Mouse (Mus musculus): Measurements from ENCODE around the gene Krtdap. TPM values are rescaled to one million over a fixed set of nuclear protein-coding genes. Genes with fewer than 3 reads are reported as not detected.
A peak's percentile ranks its signal among the peaks of the same experiment; 100 is the strongest.

Gene Krtdap
- polyA plus RNA-seq, 1 experiment from 2014 or later: not detected

DNA sequence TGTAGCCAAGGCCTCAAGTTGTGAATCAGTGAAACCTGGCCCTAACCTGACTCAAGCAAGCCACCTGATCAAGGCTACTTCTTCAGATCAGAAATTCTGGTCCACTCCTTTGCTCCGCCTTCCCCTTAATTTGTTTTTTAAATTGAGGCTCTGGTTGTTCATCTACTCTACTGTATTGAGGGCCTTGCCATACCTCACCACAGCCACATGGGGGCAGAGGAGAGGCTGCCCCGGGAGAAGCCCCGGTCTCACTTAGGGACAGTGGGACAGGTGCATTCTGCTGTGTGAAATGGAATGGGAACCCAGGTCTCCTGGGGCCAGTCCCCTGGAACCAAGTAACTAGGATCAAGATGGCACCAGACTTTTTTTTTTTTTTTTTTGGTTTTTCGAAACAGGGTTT lies 5.9 kb upstream of the Krtdap start:
- no peak for DNase-seq (ENCODE audit: low spot score)
- H3K4me2 ChIP-seq (replicated peaks): no peak overlapping the region
- no peaks in the 10 kb centered on the region for H3K36me3 ChIP-seq (replicated peaks; ENCODE audit: control insufficient read depth, insufficient read depth)
- H3K4me1 ChIP-seq (replicated peaks; ENCODE audit: control insufficient read depth, insufficient read depth, low read length): 0 out of 2 replicates have a peak, but pooled peaks cover 8% of the 10 kb centered on the region
- H3K4me3 ChIP-seq (replicated peaks; ENCODE audit: low read length): no peak overlapping the region
- H3K9me3 ChIP-seq (ENCODE audit: control insufficient read depth, low read length): no peaks in the 10 kb centered on the region
- H3K27ac ChIP-seq: no peak overlapping the region
- ATAC-seq (ENCODE audit: low FRiP score): no peak
- WGBS: 67% methylated on average over 4 of the region's 4 CpGs
- H3K27me3 ChIP-seq (ENCODE audit: control insufficient read depth, insufficient read depth, low read length): no peaks in the 10 kb centered on the region
- no peak overlapping the region for H3K9ac ChIP-seq

GRCm38 (mm10) chr7:30782658-30783057 lies 5.0 kb upstream of the Krtdap start:
- H3K9ac ChIP-seq: no peak overlapping the region
- no peaks in the 10 kb centered on the region for H3K27me3 ChIP-seq (ENCODE audit: control insufficient read depth, insufficient read depth, low read length)
- H3K9me3 ChIP-seq (ENCODE audit: control insufficient read depth, low read length): no peaks in the 10 kb centered on the region
- H3K36me3 ChIP-seq (replicated peaks; ENCODE audit: control insufficient read depth, insufficient read depth): no peaks in the 10 kb centered on the region
- WGBS: 90% methylated on average over 3 of the region's 3 CpGs
- H3K27ac ChIP-seq: no peak overlapping the region
- H3K4me1 ChIP-seq (replicated peaks; ENCODE audit: control insufficient read depth, insufficient read depth, low read length): 0 out of 2 replicates have a peak, but pooled peaks cover 8% of the 10 kb centered on the region
- no peak for DNase-seq (ENCODE audit: low spot score)
- no peak for ATAC-seq (ENCODE audit: low FRiP score)
- no peak overlapping the region for H3K4me2 ChIP-seq (replicated peaks)
- no peak overlapping the region for H3K4me3 ChIP-seq (replicated peaks; ENCODE audit: low read length)

GRCm38 (mm10) chr7:30785154-30785553 lies 2.5 kb upstream of the Krtdap start:
- Histone ChIP-seq H3K9ac (no peak overlapping the region), H3K4me2 (replicated peaks) (no peak overlapping the region), H3K9me3 (ENCODE audit: control insufficient read depth, low read length) (no peaks in the 10 kb centered on the region), H3K27ac (peak overlapping the region; percentile 59), H3K4me3 (replicated peaks; ENCODE audit: low read length) (no peak overlapping the region), H3K36me3 (replicated peaks; ENCODE audit: control insufficient read depth, insufficient read depth) (no peaks in the 10 kb centered on the region), H3K27me3 (ENCODE audit: control insufficient read depth, insufficient read depth, low read length) (no peaks in the 10 kb centered on the region), H3K4me1 (replicated peaks; ENCODE audit: control insufficient read depth, insufficient read depth, low read length) (0 out of 2 replicates have a peak, but pooled peaks cover 8% of the 10 kb centered on the region)
- ATAC-seq (ENCODE audit: low FRiP score) (no peak), DNase-seq (ENCODE audit: low spot score) (no peak)
- WGBS: 83% methylated on average over 1 of the region's 1 CpGs

DNA sequence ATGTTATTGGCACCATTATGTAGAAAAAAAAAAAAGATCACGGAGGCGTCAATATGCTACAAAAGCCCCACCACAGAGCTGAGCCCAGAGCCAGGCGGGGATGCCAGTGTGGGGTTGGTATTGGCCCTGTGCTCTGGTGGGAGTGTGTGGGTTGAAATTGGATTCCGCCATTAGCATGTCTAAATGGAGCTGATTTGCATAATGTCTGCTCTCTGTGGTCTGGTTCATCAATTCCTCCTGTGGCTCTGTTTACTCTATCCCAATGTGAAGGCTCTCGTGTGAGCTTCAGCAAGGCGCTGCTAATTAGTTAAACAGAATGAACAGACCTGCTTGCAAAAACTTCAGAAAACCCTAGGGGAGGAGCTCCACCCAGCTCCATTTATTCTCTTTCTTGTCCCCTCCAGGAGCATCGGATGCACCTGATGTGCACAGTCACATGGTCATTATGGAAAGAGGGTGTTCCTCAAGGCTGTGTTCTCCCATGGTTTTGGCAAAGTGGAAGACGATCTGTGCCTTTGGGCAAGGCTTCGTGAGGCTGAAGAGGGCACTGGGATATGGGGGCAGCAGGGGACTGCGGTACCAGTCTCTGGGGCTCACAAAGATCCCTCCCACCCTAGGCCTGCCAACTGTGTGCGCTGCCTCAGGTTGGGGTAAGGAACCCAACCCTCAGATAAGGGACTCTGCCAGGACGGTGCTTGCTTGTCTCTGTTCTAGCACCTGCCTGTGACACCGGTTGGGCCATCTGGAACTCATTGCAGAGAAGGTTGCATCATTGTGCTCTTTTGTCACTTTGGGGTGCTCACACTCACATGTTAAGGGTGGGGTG lies 1.8 kb upstream of the Krtdap start:
- Histone ChIP-seq H3K27ac (peak overlapping the region; percentile 59), H3K9ac (no peak overlapping the region), H3K4me3 (replicated peaks; ENCODE audit: low read length) (no peak overlapping the region), H3K9me3 (ENCODE audit: control insufficient read depth, low read length) (no peaks in the 10 kb centered on the region), H3K4me2 (replicated peaks) (no peak overlapping the region), H3K27me3 (ENCODE audit: control insufficient read depth, insufficient read depth, low read length) (no peaks in the 10 kb centered on the region), H3K4me1 (replicated peaks; ENCODE audit: control insufficient read depth, insufficient read depth, low read length) (0 out of 2 replicates have a peak, but pooled peaks cover 8% of the 10 kb centered on the region), H3K36me3 (replicated peaks; ENCODE audit: control insufficient read depth, insufficient read depth) (no peaks in the 10 kb centered on the region)
- WGBS: 49% methylated on average over 13 of the region's 13 CpGs
- ATAC-seq (ENCODE audit: low FRiP score) (peak; percentile 89), DNase-seq (ENCODE audit: low spot score) (peak; percentile 40)

DNA sequence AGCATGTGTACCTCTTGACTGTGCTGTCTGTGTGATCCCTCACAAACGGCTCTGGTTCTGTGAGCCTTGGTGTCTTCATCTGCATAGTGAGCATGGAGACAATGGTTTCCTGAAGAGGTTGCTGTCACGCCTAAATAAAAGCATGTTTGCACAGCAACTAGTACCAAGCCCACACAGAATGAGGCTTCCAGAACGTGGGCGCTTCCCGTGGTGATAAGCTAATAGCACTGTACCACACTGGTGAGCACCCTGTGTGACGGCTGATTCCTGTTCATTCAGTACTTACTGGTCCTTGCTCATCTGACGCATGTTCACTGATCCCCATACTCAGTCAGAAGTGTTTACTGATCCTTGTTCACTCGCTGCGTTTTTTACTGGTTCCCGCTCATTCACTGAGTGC lies 2.4 kb downstream of the Krtdap start:
- H3K9ac ChIP-seq: no peak overlapping the region
- DNase-seq (ENCODE audit: low spot score): no peak
- no peak overlapping the region for H3K4me3 ChIP-seq (replicated peaks; ENCODE audit: low read length)
- no peak overlapping the region for H3K27ac ChIP-seq
- no peak overlapping the region for H3K4me2 ChIP-seq (replicated peaks)
- no peak for ATAC-seq (ENCODE audit: low FRiP score)
- H3K9me3 ChIP-seq (ENCODE audit: control insufficient read depth, low read length): no peaks in the 10 kb centered on the region
- WGBS: 68% methylated on average over 10 of the region's 10 CpGs
- 0 out of 2 replicates have a peak, but pooled peaks cover 8% of the 10 kb centered on the region for H3K4me1 ChIP-seq (replicated peaks; ENCODE audit: control insufficient read depth, insufficient read depth, low read length)
- H3K27me3 ChIP-seq (ENCODE audit: control insufficient read depth, insufficient read depth, low read length): no peaks in the 10 kb centered on the region
- H3K36me3 ChIP-seq (replicated peaks; ENCODE audit: control insufficient read depth, insufficient read depth): no peaks in the 10 kb centered on the region

DNA sequence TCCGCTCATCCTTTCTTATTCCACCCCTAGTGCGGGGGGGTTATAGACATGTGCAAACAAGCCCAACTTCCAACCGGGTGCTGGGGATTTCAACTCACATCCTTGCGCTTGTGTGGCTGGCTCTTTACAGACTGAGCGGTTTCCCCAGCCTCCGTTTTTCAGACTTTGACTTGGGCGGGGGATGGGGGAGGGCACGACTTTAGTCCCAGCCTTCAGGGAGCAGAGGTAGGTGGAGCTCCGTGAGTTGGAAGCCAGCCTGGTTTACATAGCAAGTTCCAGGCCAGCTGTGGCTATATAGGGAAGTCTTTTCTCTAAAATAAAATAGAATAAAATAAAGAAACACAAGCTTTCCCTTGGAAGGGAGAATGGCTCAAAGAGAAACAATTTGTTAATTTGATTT lies 4.2 kb downstream of the Krtdap start:
- 25% methylated on average over 9 of the region's 9 CpGs for WGBS
- H3K27ac ChIP-seq: no peak overlapping the region
- no peak for ATAC-seq (ENCODE audit: low FRiP score)
- DNase-seq (ENCODE audit: low spot score): no peak
- no peak overlapping the region for H3K4me3 ChIP-seq (replicated peaks; ENCODE audit: low read length)
- H3K4me2 ChIP-seq (replicated peaks): no peak overlapping the region
- H3K36me3 ChIP-seq (replicated peaks; ENCODE audit: control insufficient read depth, insufficient read depth): no peaks in the 10 kb centered on the region
- H3K9ac ChIP-seq: no peak overlapping the region
- H3K27me3 ChIP-seq (ENCODE audit: control insufficient read depth, insufficient read depth, low read length): no peaks in the 10 kb centered on the region
- H3K4me1 ChIP-seq (replicated peaks; ENCODE audit: control insufficient read depth, insufficient read depth, low read length): no peaks in the 10 kb centered on the region
- H3K9me3 ChIP-seq (ENCODE audit: control insufficient read depth, low read length): no peaks in the 10 kb centered on the region

- H3K36me3 ChIP-seq (replicated peaks; ENCODE audit: control insufficient read depth, insufficient read depth): no peaks in the 10 kb centered on the region
- H3K4me1 ChIP-seq (replicated peaks; ENCODE audit: control insufficient read depth, insufficient read depth, low read length): no peaks in the 10 kb centered on the region
- no peak for DNase-seq (ENCODE audit: low spot score)
- H3K9me3 ChIP-seq (ENCODE audit: control insufficient read depth, low read length): peaks cover 5% of the 10 kb centered on the region; the same call in 1 of the 2 replicates
- H3K9ac ChIP-seq: no peak overlapping the region
- no peak overlapping the region for H3K4me2 ChIP-seq (replicated peaks)
- H3K27me3 ChIP-seq (ENCODE audit: control insufficient read depth, insufficient read depth, low read length): no peaks in the 10 kb centered on the region
- no peak for ATAC-seq (ENCODE audit: low FRiP score)
- no peak overlapping the region for H3K27ac ChIP-seq
- no peak overlapping the region for H3K4me3 ChIP-seq (replicated peaks; ENCODE audit: low read length)
These were observed 7.2 kb downstream of the Krtdap start for GRCm38 (mm10) chr7:30794921-30795320.

DNA sequence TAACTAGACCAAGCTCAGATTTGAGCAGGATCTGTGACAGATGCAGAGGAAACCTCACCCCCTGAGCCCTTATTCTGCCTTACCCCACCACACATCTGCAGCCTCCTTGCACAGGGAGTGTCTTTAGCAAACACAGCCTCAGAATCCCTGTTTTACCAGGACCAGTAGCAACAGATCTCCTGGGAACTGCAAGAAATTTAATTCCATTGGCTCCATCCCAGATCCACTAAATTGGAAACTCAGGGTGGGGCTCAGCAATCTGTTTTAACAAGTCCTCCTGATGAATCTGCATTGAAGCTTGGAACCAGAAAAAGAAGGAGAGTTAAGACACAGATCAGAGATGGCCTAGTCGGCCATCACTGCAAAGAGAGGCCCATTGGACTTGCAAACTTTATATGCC lies 9.1 kb downstream of the Krtdap start:
- no peak overlapping the region for H3K4me2 ChIP-seq (replicated peaks)
- H3K27ac ChIP-seq: no peak overlapping the region
- H3K9me3 ChIP-seq (ENCODE audit: control insufficient read depth, low read length): peaks cover 12% of the 10 kb centered on the region; the same call in 1 of the 2 replicates
- no peak for DNase-seq (ENCODE audit: low spot score)
- H3K36me3 ChIP-seq (replicated peaks; ENCODE audit: control insufficient read depth, insufficient read depth): no peaks in the 10 kb centered on the region
- H3K4me3 ChIP-seq (replicated peaks; ENCODE audit: low read length): no peak overlapping the region
- H3K4me1 ChIP-seq (replicated peaks; ENCODE audit: control insufficient read depth, insufficient read depth, low read length): no peaks in the 10 kb centered on the region
- no peak overlapping the region for H3K9ac ChIP-seq
- no peak for ATAC-seq (ENCODE audit: low FRiP score)
- 80% methylated on average over 1 of the region's 1 CpGs for WGBS
- H3K27me3 ChIP-seq (ENCODE audit: control insufficient read depth, insufficient read depth, low read length): no peaks in the 10 kb centered on the region

GRCm38 (mm10) chr7:30800653-30801052 lies 13.0 kb downstream of the Krtdap start:
- H3K9ac ChIP-seq: no peak overlapping the region
- no peak overlapping the region for H3K27ac ChIP-seq
- no peak overlapping the region for H3K4me3 ChIP-seq (replicated peaks; ENCODE audit: low read length)
- DNase-seq (ENCODE audit: low spot score) (no peak), ATAC-seq (ENCODE audit: low FRiP score) (no peak)
- peaks cover 12% of the 10 kb centered on the region for H3K9me3 ChIP-seq (ENCODE audit: control insufficient read depth, low read length)
- no peak overlapping the region for H3K4me2 ChIP-seq (replicated peaks)
- H3K27me3 ChIP-seq (ENCODE audit: control insufficient read depth, insufficient read depth, low read length): no peaks in the 10 kb centered on the region
- H3K4me1 ChIP-seq (replicated peaks; ENCODE audit: control insufficient read depth, insufficient read depth, low read length): no peaks in the 10 kb centered on the region
- no peaks in the 10 kb centered on the region for H3K36me3 ChIP-seq (replicated peaks; ENCODE audit: control insufficient read depth, insufficient read depth)
